Mouse (Mus musculus) regulatory T cell (primary cell): Measurements from ENCODE around the gene Rgs3.

Experiments
- in situ Hi-C: fragments of 300-600 bp; cut with MboI, MseI; formaldehyde crosslinking; loops from one replicate; pipeline ENCODE4 v1.15.1; 2025; ENCODE audit warnings: high pct_unique_total_duplicates

Rgs3 gene

GRCm38 (mm10) chr4:62711159-62711558, 151.5 kb downstream of the Rgs3 start:
- in situ Hi-C loops, result no loop called here

- in situ Hi-C loops, result no loop called here
Observed at GRCm38 (mm10) chr4:62711582-62711981, 151.9 kb downstream of the Rgs3 start.

- in situ Hi-C loops, result no loop called here
Observed at GRCm38 (mm10) chr4:62720861-62721260, 161.2 kb downstream of the Rgs3 start.

GRCm38 (mm10) chr4:62722021-62722426, 162.4 kb downstream of the Rgs3 start:
- in situ Hi-C loops, result no loop called here

GRCm38 (mm10) chr4:62723795-62724194, 164.1 kb downstream of the Rgs3 start:
- in situ Hi-C loops, result no loop called here

GRCm38 (mm10) chr4:62726282-62726937, 166.8 kb downstream of the Rgs3 start:
- in situ Hi-C loops, result no loop called here

GRCm38 (mm10) chr4:62727541-62728303, 168.1 kb downstream of the Rgs3 start:
- in situ Hi-C loops, result no loop called here

- in situ Hi-C loops, result no loop called here
Observed at GRCm38 (mm10) chr4:62728471-62728870, 168.8 kb downstream of the Rgs3 start.

- in situ Hi-C loops, result no loop called here
Observed at GRCm38 (mm10) chr4:62729191-62729590, 169.5 kb downstream of the Rgs3 start.

GRCm38 (mm10) chr4:62729941-62730340, 170.3 kb downstream of the Rgs3 start:
- in situ Hi-C loops, result no loop called here

GRCm38 (mm10) chr4:62730861-62731260, 171.2 kb downstream of the Rgs3 start:
- in situ Hi-C loops, result no loop called here

GRCm38 (mm10) chr4:62731531-62732063, 171.9 kb downstream of the Rgs3 start:
- in situ Hi-C loops, result no loop called here

GRCm38 (mm10) chr4:62732096-62732495, 172.4 kb downstream of the Rgs3 start:
- in situ Hi-C loops, result no loop called here

GRCm38 (mm10) chr4:62732840-62733239, 173.2 kb downstream of the Rgs3 start:
- in situ Hi-C loops, result no loop called here

GRCm38 (mm10) chr4:62733938-62734337, 174.3 kb downstream of the Rgs3 start:
- in situ Hi-C loops, result no loop called here

- in situ Hi-C loops, result no loop called here
Observed at GRCm38 (mm10) chr4:62735291-62735690, 175.6 kb downstream of the Rgs3 start.

GRCm38 (mm10) chr4:62735878-62736277, 176.2 kb downstream of the Rgs3 start:
- in situ Hi-C loops, result no loop called here

- in situ Hi-C loops, result no loop called here
Observed at GRCm38 (mm10) chr4:62736421-62736820, 176.8 kb downstream of the Rgs3 start.

- in situ Hi-C loops, result no loop called here
Observed at GRCm38 (mm10) chr4:62736904-62737303, 177.3 kb downstream of the Rgs3 start.

- in situ Hi-C loops, result no loop called here
Observed at GRCm38 (mm10) chr4:62737983-62738695, 178.5 kb downstream of the Rgs3 start.

- in situ Hi-C loops, result no loop called here
Observed at GRCm38 (mm10) chr4:62738996-62739395, 179.3 kb downstream of the Rgs3 start.

GRCm38 (mm10) chr4:62739591-62739990, 179.9 kb downstream of the Rgs3 start:
- in situ Hi-C loops, result no loop called here
